Mouse (Mus musculus) thymus, adult 2 months (tissue): Measurements from ENCODE around the gene Olfr867. TPM values are rescaled to one million over a fixed set of nuclear protein-coding genes. Genes with fewer than 3 reads are reported as not detected.

Experiments
- DNase-seq: peaks from one replicate; pipeline ENCODE4 v3.0.0; 2021
- H3K27ac ChIP-seq: fragments of 200-500 bp; 2 replicates; pipeline ENCODE4 v1.5.1; 2012; ENCODE audit warnings: low read length, control low read depth; ENCODE audit not compliant: control insufficient read depth, insufficient read depth
- H3K27me3 ChIP-seq: fragments of 200-500 bp; 2 replicates; pipeline ENCODE4 v1.6.1; 2012; ENCODE audit warnings: mild to moderate bottlenecking, low read length, moderate library complexity, mixed read lengths; ENCODE audit not compliant: control insufficient read depth, insufficient read depth
- H3K36me3 ChIP-seq: fragments of 200-500 bp; 2 replicates; pipeline ENCODE4 v1.6.1; 2012; ENCODE audit warnings: mild to moderate bottlenecking, low read length, moderate library complexity; ENCODE audit not compliant: control insufficient read depth, insufficient read depth
- H3K4me1 ChIP-seq: fragments of 200-500 bp; replicated peaks from 2 replicates; pipeline ENCODE4 v1.6.1; 2012; ENCODE audit warnings: low read length; ENCODE audit not compliant: control insufficient read depth, insufficient read depth
- H3K4me3 ChIP-seq: fragments of 200-500 bp; 2 replicates; pipeline ENCODE4 v1.5.1; 2012; ENCODE audit warnings: mild to moderate bottlenecking, low read length, control low read depth, moderate library complexity; ENCODE audit not compliant: control insufficient read depth, insufficient read depth
- CTCF ChIP-seq: fragments of 200-500 bp; IDR thresholded peaks from 2 replicates; pipeline ENCODE4 v1.5.1; 2012; ENCODE audit warnings: mild to moderate bottlenecking, control low read depth, low read length, moderate library complexity, borderline replicate concordance; ENCODE audit not compliant: control insufficient read depth, poor library complexity, insufficient read depth; ENCODE audit errors: extremely low read depth
- POLR2A ChIP-seq: fragments of 200-500 bp; IDR thresholded peaks from 2 replicates; pipeline ENCODE4 v1.6.1; 2012; ENCODE audit warnings: mild to moderate bottlenecking, low read length, control low read depth, moderate library complexity; ENCODE audit not compliant: control insufficient read depth, poor library complexity, insufficient read depth; ENCODE audit errors: extremely low read depth
- WGBS: fragments of 180-500 bp; shearing (Covaris S2); methylation state at CpG from one replicate; pipeline ENCODE4 v1.1.7; 2018; 5-methylcytosine and 5-hydroxymethylcytosine counted together
- polyA plus RNA-seq: library from polyadenylated mRNA; depleted of rRNA; stranded (reverse); fragments of >200 nt; gene quantifications from 2 replicates; pipeline ENCODE4 v1.2.3, GENCODE M21; 2012; rRNA removed

The Olfr867 gene
- polyA plus RNA-seq: not detected in 2 replicates

- TF ChIP-seq CTCF (no peak), POLR2A (no peak)
- Histone ChIP-seq H3K27ac (no peak within 1 kb of the TSS), H3K27me3 (no peaks in the 10 kb centered on the region), H3K4me1 (no peaks in the 10 kb centered on the region), H3K36me3 (no peaks in the 10 kb centered on the region), H3K4me3 (no peak within 1 kb of the TSS)
- 83% methylated on average over 1 of the region's 1 CpGs for WGBS
- no peak for DNase-seq
These were observed at the start of gene Olfr867 for GRCm38 (mm10) chr9:20057462-20057861. Gene Olfr867, minus strand, starts transcription at chr9:20057562.

- H3K27me3 ChIP-seq: no peaks in the 10 kb centered on the region
- 36% methylated on average over 2 of the region's 2 CpGs for WGBS
- no peaks in the 10 kb centered on the region for H3K36me3 ChIP-seq
- TF ChIP-seq POLR2A (no peak), CTCF (no peak)
- no peaks in the 10 kb centered on the region for H3K4me1 ChIP-seq
- no peak for DNase-seq
- H3K27ac ChIP-seq: no peak within 1 kb of the TSS
- H3K4me3 ChIP-seq: no peak within 1 kb of the TSS
These were observed 41.0 kb upstream of the Olfr867 start, which contains the start of gene Olfr868 for GRCm38 (mm10) chr9:20098326-20098725. Gene Olfr868, plus strand, starts transcription at chr9:20098626.

GRCm38 (mm10) chr9:20073523-20074177, 16.3 kb upstream of the Olfr867 start:
- 70% methylated on average over 7 of the region's 7 CpGs for WGBS
- H3K4me3 ChIP-seq: no peak overlapping the region
- no peak for DNase-seq

GRCm38 (mm10) chr9:20071291-20071690, 13.9 kb upstream of the Olfr867 start:
- no peak for DNase-seq
- no peak overlapping the region for H3K4me3 ChIP-seq
- WGBS: 97% methylated on average over 1 of the region's 1 CpGs
- no peak overlapping the region for H3K27ac ChIP-seq
- H3K4me1 ChIP-seq: no peaks in the 10 kb centered on the region
- H3K27me3 ChIP-seq: no peaks in the 10 kb centered on the region
- no peak for TF ChIP-seq POLR2A
- TF ChIP-seq CTCF: no peak
- no peaks in the 10 kb centered on the region for H3K36me3 ChIP-seq

More at GRCm38 (mm10) chr9:20073523-20074177, 16.3 kb upstream of the Olfr867 start:
- Histone ChIP-seq H3K27ac (no peak overlapping the region), H3K4me1 (no peaks in the 10 kb centered on the region), H3K36me3 (no peaks in the 10 kb centered on the region), H3K27me3 (no peaks in the 10 kb centered on the region)
- no peak for TF ChIP-seq POLR2A
- TF ChIP-seq CTCF: no peak

- no peaks in the 10 kb centered on the region for H3K36me3 ChIP-seq
- no peaks in the 10 kb centered on the region for H3K4me1 ChIP-seq
- H3K27me3 ChIP-seq: no peaks in the 10 kb centered on the region
- WGBS: 76% methylated on average over 3 of the region's 3 CpGs
- DNase-seq: no peak
- no peak for TF ChIP-seq POLR2A
- no peak for TF ChIP-seq CTCF
- no peak overlapping the region for H3K27ac ChIP-seq
- no peak overlapping the region for H3K4me3 ChIP-seq
These were observed 12.9 kb upstream of the Olfr867 start for GRCm38 (mm10) chr9:20070236-20070635.

GRCm38 (mm10) chr9:20047964-20048363, 9.4 kb downstream of the Olfr867 start:
- Histone ChIP-seq H3K36me3 (no peaks in the 10 kb centered on the region), H3K4me1 (no peaks in the 10 kb centered on the region), H3K4me3 (no peak overlapping the region), H3K27ac (no peak overlapping the region), H3K27me3 (no peaks in the 10 kb centered on the region)
- 74% methylated on average over 3 of the region's 3 CpGs for WGBS
- no peak for DNase-seq
- TF ChIP-seq CTCF (no peak), POLR2A (no peak)

GRCm38 (mm10) chr9:20027935-20028334, 29.4 kb downstream of the Olfr867 start, which contains the start of gene Olfr866:
Gene Olfr866, minus strand, starts transcription at chr9:20028035.
- DNase-seq: no peak
- Histone ChIP-seq H3K4me3 (no peak within 1 kb of the TSS), H3K4me1 (no peaks in the 10 kb centered on the region), H3K27me3 (no peaks in the 10 kb centered on the region), H3K36me3 (no peaks in the 10 kb centered on the region), H3K27ac (no peak within 1 kb of the TSS)
- no peak for TF ChIP-seq CTCF
- TF ChIP-seq POLR2A: no peak
- WGBS: 87% methylated on average over 2 of the region's 2 CpGs

Other genes starting within 250 kb of the Olfr867 start
- gene Olfr860, start 207.8 kb downstream of the Olfr867 start, polyA plus RNA-seq: not detected in 2 replicates
- gene Olfr862, start 169.6 kb downstream of the Olfr867 start, polyA plus RNA-seq: not detected in 2 replicates
- gene Olfr77, start 140.7 kb downstream of the Olfr867 start, polyA plus RNA-seq: not detected in 2 replicates
- gene Olfr866, start 29.5 kb downstream of the Olfr867 start, polyA plus RNA-seq: not detected in 2 replicates
- not detected in 2 replicates for gene Olfr868, start 41.1 kb upstream of the Olfr867 start, polyA plus RNA-seq
- not detected in 2 replicates for gene Olfr869, start 71.4 kb upstream of the Olfr867 start, polyA plus RNA-seq
- gene Olfr870, start 116.5 kb upstream of the Olfr867 start, polyA plus RNA-seq: not detected in 2 replicates
- gene Olfr871, start 154.6 kb upstream of the Olfr867 start, polyA plus RNA-seq: not detected in 2 replicates
- not detected in 2 replicates for gene Olfr872, start 179.6 kb upstream of the Olfr867 start, polyA plus RNA-seq
- not detected in 2 replicates for gene Olfr39, start 224.8 kb upstream of the Olfr867 start, polyA plus RNA-seq
- not detected in 2 replicates for gene Olfr873, start 241.0 kb upstream of the Olfr867 start, polyA plus RNA-seq